Mouse (Mus musculus) erythroblast, adult 5-6 weeks (primary cell): Measurements from ENCODE around the gene Tmem191c. TPM values are rescaled to one million over a fixed set of nuclear protein-coding genes. Genes with fewer than 3 reads are reported as not detected.

Source experiments
- ATAC-seq: replicated peaks from 2 replicates; pipeline ENCODE4 v1.8.0; 2016; ENCODE audit warnings: moderate number of reproducible peaks, mild to moderate bottlenecking, moderate TSS enrichment, inconsistent platforms; ENCODE audit not compliant: poor library complexity, low FRiP score, severe bottlenecking
- total RNA-seq, 2 experiments: library from RNA; stranded (forward) in 1 of 2; stranded (reverse) in 1 of 2; fragments of 150-400 nt in 1 of 2; fragments of 200-764, 138-1000 nt in 1 of 2; gene quantifications; 2 replicates each; pipeline versions ENCODE4 v1.2.3 to v1.2.4; 2015 to 2017; ENCODE audit warnings: low replicate concordance in 2 of 2

Gene Tmem191c
- total RNA-seq, 2 experiments from 2014 or later, result 6.7 TPM; not detected in 1

DNA sequence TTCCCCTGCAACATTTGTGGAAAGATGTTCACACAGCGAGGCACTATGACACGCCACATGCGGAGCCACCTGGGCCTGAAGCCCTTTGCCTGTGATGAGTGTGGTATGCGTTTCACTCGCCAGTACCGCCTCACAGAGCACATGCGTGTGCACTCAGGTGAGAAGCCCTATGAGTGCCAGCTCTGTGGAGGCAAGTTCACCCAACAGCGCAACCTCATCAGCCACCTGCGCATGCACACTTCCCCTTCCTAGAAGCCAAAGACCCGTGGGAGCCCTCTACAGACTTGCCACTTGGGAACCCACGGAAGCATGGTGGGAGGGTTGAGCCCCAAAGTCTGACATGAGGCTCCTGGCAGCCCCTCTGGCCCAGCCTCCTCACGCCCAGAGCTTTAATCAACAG lies 17.0 kb upstream of the Tmem191c start:
- ATAC-seq, result no peak

DNA sequence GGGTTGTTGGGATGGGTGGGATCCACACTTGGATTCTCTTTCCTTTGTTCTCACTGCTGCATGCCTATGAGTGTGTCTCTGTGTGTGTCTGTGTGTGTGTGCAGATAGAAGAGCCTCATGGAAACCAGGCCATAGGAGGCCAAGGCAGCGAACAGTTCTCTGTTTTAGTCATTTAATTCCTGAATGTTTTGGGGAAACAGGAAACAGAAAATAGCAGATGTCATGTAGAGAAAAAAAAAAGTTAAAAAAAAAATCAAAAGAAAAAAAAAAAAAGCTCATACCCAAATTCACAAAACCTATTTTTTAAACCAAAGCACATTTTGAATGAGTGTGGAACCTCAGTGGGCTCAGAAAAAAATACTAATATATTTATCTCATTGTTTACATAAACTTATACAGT lies 14.5 kb upstream of the Tmem191c start:
- ATAC-seq, result no peak

DNA sequence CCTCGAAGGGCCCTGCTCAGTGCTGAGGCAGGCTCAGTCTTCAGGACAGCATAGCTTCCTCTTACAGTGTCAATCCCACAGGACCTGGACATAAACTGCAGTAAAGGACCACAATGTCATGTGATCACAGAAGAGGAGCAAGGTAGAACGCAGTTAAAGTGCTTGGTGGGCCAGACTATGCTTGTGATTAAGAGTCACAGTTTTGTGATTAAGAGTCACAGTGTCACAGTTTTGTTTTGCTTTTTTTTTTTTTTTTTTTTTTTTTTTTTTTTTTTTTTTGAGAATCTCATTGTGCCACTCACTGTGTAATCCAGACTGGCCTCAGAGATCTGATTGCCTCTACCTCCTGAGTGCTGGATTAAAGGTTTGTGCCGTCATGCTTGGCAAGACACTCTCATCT lies 9.8 kb upstream of the Tmem191c start:
- no peak for ATAC-seq

DNA sequence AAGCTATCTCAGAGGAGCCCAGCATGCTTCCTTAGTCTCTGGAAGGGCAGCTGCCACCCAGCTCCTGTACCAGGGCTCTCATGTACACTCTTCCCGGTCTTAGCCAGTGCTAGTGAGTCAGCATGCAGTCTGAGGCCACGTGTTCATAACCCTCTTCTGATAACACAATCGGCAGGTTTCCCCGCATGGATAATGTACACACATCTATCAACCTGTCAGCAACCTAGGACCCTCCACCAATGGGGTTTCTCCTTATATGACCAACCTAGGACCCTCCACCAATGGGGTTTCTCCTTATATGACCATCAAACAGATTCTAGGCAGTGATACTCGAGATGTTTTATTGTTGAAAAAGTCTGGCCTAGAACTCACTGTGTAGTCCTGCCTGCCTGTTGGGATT lies 7.9 kb upstream of the Tmem191c start:
- 0 out of 2 replicates have a peak, but pooled peaks have one; percentile 41 for ATAC-seq

DNA sequence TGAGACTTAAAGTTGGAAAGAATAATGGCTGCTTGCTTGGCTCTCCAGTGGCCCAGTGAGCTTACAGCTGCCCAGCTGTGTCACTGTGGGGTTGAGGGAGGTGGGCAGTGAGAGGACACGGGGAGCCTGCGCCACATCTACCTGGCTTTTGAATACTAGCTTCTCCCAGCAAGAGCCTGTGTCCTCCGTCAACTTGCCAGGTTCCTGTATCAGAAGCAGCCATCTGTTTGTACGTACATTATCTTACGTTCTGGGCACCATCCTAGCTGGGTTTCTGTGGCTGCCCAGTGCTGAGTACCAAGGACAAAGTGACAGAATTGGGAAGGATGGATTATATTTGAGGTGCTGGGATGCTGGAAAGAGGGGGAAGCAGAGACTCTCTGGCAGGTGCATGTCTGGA lies 6.0 kb upstream of the Tmem191c start:
- ATAC-seq, result no peak

DNA sequence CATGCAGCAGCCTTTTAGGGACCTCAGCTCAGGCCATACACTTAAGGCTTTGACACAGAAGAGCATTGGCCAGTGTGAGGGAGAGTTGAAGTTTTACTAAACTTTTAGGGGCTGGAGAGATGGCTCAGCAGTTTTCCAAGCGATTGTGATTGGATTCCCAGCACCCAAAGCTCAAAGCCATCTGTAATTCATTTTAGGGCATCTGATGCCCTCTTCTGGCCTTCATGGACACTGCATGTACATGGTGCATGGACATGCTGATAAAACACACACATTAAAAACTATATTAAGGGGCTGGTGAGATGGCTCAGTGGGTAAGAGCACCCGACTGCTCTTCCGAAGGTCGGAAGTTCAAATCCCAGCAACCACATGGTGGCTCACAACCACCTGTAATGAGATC lies 4.8 kb upstream of the Tmem191c start:
- no peak for ATAC-seq

DNA sequence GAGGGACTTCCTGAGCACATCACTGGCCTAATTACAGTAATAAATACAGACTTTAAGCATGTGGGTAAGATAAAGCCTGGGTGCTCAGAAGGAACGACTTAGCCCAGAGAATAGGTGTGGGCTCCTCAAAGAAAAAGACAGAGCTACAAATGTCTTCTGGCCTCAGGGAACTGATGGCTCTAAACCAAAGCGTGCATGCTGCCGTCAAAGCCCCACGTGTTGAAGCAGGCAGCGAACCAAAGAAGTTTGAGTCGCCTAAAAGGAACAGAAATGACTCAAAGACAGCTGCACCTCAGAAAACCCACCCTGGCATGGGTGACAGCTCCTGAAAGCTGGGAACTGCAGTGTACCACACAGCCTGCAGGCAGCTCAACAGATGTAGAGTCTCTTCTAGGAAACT lies 4.0 kb upstream of the Tmem191c start:
- no peak for ATAC-seq

DNA sequence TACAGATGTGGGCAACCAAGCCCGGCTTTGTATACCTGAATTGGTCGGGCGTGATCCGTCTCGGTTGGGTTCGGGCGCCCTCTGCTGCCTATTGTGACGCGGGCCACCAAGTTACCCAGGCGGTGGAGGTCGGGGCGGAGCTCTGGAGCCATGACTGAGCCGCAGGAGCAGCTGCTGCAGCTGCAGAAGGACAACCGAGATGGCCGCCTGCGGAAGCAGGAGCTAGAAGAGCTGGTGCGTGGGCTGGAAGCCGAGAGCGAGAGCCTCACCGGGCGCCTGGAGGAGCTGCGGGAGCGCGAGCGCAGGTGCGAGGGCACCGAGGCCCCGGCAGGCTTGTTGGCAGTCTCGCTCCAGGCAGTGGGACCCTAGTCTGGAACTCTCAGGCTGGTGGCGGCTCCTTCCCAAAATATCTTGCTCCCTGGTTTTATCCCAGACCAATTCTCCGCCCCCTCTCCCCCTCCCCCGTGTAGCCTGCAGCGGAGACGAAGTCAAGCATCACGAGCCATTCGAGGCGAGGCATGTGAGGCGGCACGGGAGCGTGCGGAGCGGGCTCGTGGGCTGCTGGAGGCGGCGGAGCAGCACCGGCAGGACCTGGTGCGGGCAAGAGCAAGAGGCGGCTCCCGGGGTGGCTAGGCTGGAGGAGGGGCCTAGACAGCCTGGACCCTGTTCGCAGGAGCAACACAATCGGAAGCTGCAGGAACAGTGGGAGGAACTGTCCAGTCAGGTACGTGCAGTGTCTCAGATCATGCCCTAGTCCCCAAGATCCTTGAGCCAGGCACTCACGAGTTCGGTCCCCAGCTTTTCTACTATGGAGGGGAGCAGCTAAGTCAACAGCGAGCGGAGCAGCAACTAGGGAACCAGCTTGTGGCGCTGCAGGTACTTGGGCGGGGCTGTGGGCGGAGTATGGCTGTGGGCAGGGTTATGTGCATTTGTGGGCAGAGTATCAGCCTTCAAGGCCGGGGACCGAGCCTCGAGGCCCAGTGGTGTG lies 581 bp downstream of the Tmem191c start:
- ATAC-seq, result peak; percentile 93

DNA sequence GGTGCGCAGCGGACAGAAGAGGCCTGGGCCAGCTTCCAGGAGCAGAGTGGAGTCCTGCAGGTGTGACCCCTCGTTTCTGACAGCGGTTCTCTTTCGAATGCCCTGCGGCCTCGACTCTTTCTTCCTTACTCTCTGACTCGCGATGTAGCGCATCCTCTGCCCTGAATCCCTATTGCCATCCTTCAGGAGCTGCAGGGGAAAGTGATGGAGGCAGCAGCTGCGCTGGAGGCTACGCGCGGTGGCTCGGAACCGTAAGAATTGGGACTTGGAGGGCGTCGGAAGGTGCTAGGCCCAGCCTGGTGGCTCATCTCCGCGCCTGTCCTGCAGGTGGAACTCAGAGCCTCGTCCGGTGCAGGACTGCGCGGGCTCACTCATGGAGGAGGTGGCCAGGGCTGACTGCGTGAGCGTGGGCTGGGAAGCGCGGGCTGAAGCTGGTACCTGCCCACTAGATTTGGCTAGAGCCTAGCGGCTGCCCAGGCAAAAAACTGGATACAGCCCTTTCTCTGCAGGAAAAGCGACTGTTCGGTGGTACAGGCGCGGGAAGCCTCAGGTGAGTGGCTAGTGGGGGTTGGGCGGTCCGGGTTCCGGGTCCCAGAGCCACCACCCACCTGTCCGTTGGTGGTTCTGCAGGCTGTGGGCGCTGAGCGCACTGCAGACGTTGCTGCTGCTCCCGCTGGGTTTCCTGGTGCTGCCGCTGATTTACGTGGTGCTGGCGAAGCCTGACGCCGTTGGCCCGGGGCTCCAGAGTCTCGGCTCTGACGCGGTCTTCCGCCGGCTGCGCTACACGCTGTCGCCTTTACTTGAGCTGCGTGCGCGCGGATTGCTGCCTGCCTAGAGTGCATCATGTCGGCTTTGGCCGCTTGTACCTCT lies 1.7 kb downstream of the Tmem191c start:
- ATAC-seq, result no peak

DNA sequence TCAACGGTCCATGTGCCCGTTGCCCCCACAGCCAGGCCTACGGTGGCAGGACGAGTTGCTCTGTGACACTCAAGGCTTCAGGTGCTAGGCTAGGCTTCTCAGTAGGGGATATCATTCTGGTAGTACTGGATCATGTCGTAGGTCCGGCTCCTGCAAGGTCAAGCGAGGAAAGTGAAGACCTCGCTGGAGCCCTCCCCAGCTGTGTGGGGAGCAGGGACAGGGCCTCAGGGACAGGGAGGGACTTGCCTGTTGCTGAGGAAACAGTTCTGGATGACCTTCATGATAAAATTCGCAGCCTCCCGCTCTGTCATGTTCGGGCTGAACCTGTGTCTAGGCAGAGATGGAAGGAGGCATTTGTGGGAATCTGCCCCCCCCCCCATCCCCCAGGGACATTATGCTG lies 4.6 kb downstream of the Tmem191c start:
- ATAC-seq, result no peak

DNA sequence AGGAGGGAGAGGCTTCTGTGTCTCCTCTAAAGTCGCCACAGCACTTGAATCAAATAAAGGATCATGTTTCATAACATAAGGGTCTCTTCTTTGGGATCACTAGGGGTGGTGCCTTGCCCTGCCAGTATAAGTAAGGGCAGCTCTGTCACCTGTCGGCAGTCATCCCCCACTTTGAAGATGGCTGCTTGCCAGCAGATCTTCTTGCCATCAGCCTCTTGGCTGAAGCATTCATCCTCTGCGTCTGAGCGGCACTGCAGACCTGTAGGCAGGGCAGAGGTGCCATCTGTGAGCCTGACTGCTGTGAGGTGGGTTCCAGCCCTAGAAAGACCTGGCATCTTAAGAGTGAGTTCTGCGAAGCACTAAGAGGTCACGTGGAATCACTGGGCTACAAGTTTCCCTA lies 7.3 kb downstream of the Tmem191c start:
- no peak for ATAC-seq

DNA sequence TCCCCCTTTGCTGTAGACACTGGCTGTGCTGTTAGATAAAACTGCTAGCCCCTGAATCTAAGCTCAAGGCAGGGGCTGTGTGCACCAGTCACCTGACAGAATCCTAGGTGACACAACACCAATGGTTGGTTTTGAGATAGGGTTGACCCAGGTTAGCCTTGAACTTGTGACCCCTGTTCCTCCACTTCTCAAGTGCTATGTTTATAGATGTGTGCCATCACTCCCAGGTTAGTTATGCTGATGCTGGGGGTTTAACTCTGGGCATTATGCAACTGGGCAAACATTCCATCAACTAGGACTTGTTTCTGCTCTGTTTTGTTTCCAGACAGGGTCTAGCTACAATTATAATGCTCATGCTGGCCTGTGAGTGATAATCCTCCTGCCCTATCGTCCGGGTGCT lies 11.2 kb downstream of the Tmem191c start:
- no peak for ATAC-seq

DNA sequence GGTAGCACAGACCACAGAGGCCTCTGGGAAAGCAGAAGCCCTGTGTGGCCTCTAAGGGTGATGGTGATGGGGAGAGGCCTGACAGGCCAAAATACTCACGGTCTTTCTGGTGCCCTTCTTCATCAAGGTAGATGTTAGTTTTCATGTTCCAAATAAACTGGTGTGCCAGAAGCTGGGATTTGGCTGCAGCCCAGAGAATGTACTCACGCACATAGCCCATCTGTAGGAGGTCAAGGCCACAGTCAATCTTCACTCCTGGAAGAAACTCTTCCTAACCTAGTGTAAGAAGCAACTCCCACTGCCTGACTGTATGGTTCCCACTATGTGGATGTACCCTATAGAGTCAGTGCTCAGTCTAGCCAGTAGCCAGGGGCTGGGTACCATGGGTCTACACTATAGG lies 15.1 kb downstream of the Tmem191c start:
- ATAC-seq, result no peak

DNA sequence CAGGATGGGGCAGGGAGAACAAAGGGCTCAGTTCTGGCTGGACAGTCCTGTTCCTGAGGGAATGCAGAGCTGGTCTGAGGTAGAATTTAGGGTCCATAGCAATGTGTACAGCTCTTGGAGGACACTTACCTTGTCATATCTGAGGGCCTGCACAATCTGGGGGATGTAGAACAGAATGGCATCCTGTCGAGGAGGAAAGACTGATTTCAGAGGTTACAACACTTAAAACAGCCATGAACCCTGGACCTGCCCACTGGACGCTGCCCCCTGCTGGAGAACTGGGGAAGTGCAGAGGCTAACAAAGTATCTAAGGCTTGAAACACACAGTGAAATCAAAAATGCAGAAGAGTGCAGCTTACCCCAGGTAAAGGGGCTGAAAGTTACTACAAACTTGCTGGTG lies 16.9 kb downstream of the Tmem191c start:
- ATAC-seq, result peak; percentile 69

DNA sequence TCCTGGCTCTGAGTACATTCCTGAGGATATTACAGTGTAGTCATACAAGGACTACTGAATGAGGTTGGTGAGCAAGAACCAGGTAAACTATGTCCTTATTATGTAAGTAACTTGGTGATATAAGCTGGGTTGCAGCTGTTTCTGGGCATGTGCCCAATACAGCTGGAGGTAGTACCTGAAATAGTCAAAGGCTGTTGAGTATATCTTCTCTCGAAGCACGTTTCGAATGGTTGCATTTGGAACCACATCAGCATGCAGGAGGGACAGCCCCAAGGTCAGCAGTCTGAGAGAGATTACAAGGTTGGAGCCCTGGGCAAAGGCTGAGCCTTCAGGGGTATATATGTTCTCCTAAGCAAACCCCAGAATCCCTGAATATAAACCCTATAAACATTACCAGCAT lies 24.9 kb downstream of the Tmem191c start:
- ATAC-seq, result no peak

DNA sequence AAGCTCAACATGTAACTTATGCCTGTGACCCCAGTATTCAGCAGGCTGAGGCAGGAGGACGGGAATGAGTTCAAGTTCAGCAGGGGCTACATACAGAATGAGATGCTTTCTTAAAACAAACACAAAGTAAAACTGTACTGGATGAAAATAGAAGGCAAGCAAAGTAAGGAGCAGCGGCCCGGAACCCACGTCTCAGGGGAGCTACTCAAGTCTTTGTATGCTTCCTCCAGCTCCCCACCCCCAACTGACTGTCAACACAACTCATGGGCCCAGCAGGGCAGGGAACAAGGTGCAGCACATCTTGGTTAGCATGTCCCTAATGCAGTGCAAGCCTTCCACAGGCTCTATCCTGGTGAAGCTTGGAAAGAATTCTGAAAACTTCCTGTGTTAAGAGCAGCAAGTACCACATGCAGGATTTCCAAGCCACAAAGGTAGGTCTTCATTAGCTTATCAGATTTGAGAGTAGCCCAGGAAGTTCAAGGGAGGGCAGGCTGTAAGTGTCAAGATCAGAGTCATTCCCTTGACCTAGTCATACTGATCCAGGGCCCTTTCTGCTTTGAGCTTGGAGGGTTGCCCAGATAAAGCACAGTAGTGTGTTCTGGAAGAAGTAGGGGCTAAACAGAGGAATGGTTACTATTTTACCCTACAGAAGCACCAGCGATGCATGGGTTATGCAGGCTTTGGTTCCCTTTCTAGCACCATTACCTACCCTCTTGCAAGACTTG lies 27.8 kb downstream of the Tmem191c start:
- ATAC-seq, result no peak

DNA sequence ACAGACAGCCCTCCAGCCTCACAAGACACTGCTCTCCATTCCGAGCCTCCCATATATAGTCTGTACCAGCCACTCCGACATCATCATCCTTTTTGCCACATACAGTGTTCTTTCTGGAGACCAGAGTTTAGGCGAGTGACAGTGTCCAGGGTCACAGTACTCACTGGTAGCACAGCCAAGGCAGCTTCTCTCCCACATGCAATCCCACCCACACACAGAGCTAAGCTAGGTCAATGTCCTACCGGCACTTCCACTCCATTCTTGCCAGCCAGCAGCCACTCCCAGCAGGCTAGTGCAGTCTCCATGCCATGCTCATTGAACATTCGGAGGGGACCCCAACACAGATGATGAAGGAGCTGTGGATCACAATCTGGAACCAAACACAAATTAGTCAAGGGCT lies 31.6 kb downstream of the Tmem191c start:
- ATAC-seq, result no peak

DNA sequence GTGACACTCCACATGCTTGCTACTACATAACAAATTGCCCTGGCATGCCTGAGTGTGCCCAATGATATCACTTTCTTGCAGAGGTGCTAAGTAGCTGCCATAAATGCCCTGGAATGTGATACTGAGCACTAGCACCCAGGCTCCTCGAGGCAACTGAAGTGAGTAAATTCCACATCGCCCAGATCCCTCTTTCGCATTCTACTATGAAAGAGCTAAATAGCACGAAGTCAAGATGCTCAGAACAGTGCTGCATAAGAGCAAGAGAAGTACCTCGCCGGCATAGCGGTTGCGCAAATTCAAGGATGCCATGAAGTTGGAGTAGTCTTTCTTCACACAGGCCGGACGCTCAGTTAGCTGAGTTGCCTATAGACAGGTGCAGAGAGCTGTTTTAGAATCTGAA lies 33.2 kb downstream of the Tmem191c start:
- no peak for ATAC-seq

DNA sequence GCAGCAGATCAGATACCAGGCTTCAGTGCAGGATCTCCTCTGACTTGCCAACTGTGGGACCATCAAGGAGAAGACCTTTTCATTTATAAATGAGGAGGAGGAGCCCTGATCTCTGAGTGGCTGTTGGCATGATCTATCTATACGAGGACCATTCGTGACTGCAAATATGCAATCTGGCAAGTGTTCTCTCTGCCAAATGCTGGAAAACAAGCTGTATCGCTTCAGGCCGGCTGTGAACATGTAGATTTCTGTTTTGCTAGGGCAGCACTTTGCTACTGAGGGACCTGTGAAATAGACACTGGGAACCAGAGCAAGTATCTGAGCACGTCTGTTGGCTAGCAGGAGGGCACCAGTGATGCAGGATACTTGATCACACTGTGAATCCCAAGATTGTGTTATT lies 36.7 kb downstream of the Tmem191c start:
- ATAC-seq, result no peak

DNA sequence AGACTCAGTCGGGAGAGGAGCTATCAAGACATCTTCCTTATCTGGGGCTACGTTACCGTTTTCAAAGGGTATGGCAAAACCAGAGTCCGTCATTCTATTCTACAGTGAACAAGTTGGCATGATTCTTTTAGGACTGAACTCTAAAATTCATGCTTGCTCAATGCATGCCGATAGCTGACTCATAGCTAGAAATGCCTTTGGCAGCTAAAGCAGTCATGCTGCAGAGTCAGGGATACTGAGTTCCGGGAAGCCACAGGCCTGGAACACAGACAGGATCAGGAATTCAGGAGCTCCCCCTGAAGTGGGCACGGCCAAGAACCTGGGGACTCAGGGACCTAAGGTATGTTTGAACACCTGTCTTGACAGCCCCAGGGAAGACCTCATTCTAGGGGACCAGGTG lies 40.7 kb downstream of the Tmem191c start:
- no peak for ATAC-seq
